Mouse (Mus musculus) midbrain, postnatal 0 days (tissue): ENCODE measurements around the gene Gm49322. TPM values are rescaled to one million over a fixed set of nuclear protein-coding genes. Genes with fewer than 3 reads are reported as not detected.

Experiments used
- ATAC-seq: fragments of 200-750 bp; cut with Nextera tagmentation; 2 replicates; pipeline ENCODE4 v1.8.0; 2017; ENCODE audit warnings: moderate number of reproducible peaks, mild to moderate bottlenecking, moderate TSS enrichment, moderate library complexity; ENCODE audit not compliant: low FRiP score
- DNase-seq: peaks from one replicate; pipeline ENCODE4 v3.0.0-alpha.2; 2015; ENCODE audit warnings: low spot score
- H3K27ac ChIP-seq: fragments of 300-500 bp; sonication (generic); 2 replicates; pipeline ENCODE4 v1.5.1; 2014; ENCODE audit warnings: low read depth, mild to moderate bottlenecking, low read length, mixed read lengths
- H3K27me3 ChIP-seq: fragments of 300-500 bp; sonication (generic); 2 replicates; pipeline ENCODE4 v1.6.1; 2014; ENCODE audit warnings: low read length, control low read depth, mixed read lengths; ENCODE audit not compliant: insufficient read depth
- H3K36me3 ChIP-seq: fragments of 300-500 bp; sonication (generic); 2 replicates; pipeline ENCODE4 v1.6.1; 2014; ENCODE audit warnings: low read length, control low read depth, mixed read lengths; ENCODE audit not compliant: insufficient read depth
- H3K4me1 ChIP-seq: fragments of 300-500 bp; sonication (generic); 2 replicates; pipeline ENCODE4 v1.6.1; 2014; ENCODE audit warnings: mild to moderate bottlenecking, control low read depth, antibody characterized with exemption, low read length, mixed read lengths; ENCODE audit not compliant: insufficient read depth
- H3K4me2 ChIP-seq: fragments of 300-500 bp; sonication (generic); 2 replicates; pipeline ENCODE4 v1.6.1; 2014; ENCODE audit warnings: low read depth, mild to moderate bottlenecking, low read length, mixed read lengths; ENCODE audit not compliant: poor library complexity, severe bottlenecking
- H3K4me3 ChIP-seq: fragments of 300-500 bp; sonication (generic); 2 replicates; pipeline ENCODE4 v1.5.1; 2014; ENCODE audit warnings: low read depth, mild to moderate bottlenecking, low read length, moderate library complexity
- H3K9ac ChIP-seq: fragments of 300-500 bp; sonication (generic); replicated peaks from 2 replicates; pipeline ENCODE4 v1.6.1; 2014; ENCODE audit warnings: mild to moderate bottlenecking, low read length, moderate library complexity, mixed read lengths; ENCODE audit not compliant: poor library complexity, severe bottlenecking
- H3K9me3 ChIP-seq: fragments of 300-500 bp; sonication (generic); 2 replicates; pipeline ENCODE4 v1.6.1; 2016; ENCODE audit warnings: low read length, control low read depth
- CTCF ChIP-seq: IDR thresholded peaks from 2 replicates; pipeline ENCODE4 v1.5.1; 2016; ENCODE audit warnings: antibody characterized with exemption, mild to moderate bottlenecking
- WGBS: fragments of 180-500 bp; shearing (Covaris S2); extraction: QIAGEN DNeasy Blood & Tissue Kit; methylation state at CpG from one replicate; pipeline ENCODE4 v1.1.7; 2014; 5-methylcytosine and 5-hydroxymethylcytosine counted together
- polyA plus RNA-seq: library from polyadenylated mRNA; unstranded; fragments of >200 nt; fragmentation: Nextera tagmentation; extraction: Ambion mirVana; gene quantifications from 2 replicates; pipeline ENCODE4 v1.2.1, GENCODE M21; 2015
- total RNA-seq: library from RNA; depleted of rRNA; stranded (reverse); fragments of >200 nt; gene quantifications from 2 replicates; pipeline ENCODE4 v1.2.3, GENCODE M21; 2014

The Gm49322 gene
- total and polyA plus RNA-seq, 2 experiments from 2014 or later: 1.8 to 2.0 TPM

DNA sequence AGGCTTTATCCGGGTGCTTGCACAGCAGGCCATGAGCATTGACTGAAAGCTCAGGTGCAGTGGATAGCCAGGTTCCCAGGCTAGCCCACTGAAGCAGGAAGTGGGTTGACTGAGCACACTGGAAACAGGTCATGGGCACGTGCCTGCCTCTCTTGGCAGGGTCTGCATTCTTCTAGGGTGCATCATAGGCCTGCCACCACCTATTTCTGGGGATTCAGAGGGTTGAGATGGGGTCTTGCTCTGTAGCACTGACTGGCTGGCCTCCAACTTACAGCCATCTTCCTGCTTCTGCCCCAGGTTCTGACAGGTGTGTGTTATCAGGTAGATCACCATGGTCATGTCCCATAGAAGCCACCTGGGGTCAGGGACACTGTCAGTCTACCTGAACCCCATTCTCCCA lies 833 bp upstream of the Gm49322 start:
- no peak for DNase-seq
- no peaks in the 10 kb centered on the region for H3K27me3 ChIP-seq
- no peak for ATAC-seq
- no peaks in the 10 kb centered on the region for H3K9me3 ChIP-seq
- 94% methylated on average over 2 of the region's 2 CpGs for WGBS
- H3K9ac ChIP-seq: no peak overlapping the region
- peaks cover 10% of the 10 kb centered on the region; the same call in 1 of the 2 replicates for H3K4me1 ChIP-seq
- H3K36me3 ChIP-seq: peaks cover 37% of the 10 kb centered on the region
- no peak for TF ChIP-seq CTCF
- H3K27ac ChIP-seq: no peak overlapping the region
- no peak overlapping the region for H3K4me2 ChIP-seq
- H3K4me3 ChIP-seq: no peak overlapping the region

DNA sequence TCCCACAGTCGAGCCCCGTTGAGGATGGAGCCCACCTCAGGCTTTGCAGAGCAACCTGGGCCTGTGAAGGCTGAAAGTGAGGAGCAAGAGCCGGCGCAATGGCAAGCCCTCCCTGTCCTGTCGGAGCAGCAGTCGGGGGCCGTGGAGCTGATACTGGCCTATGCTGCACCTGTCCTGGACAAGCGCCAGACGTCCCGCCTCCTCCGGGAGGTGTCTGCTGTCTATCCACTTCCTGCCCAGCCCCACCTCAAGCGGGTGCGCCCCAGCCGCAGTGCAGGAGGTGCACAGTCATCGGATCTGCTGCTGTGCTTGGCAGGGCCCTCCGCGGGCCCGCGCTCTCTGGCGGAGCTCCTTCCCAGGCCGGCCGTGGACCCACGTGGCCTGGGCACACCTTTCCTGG lies 485 bp downstream of the Gm49322 start:
- Histone ChIP-seq H3K4me3 (no peak overlapping the region), H3K27me3 (no peaks in the 10 kb centered on the region), H3K4me1 (peaks cover 10% of the 10 kb centered on the region; the same call in 1 of the 2 replicates), H3K36me3 (peaks cover 37% of the 10 kb centered on the region), H3K4me2 (no peak overlapping the region), H3K9me3 (no peaks in the 10 kb centered on the region), H3K9ac (no peak overlapping the region), H3K27ac (no peak overlapping the region)
- DNase-seq (no peak), ATAC-seq (no peak)
- TF ChIP-seq CTCF: no peak
- 95% methylated on average over 23 of the region's 23 CpGs for WGBS

DNA sequence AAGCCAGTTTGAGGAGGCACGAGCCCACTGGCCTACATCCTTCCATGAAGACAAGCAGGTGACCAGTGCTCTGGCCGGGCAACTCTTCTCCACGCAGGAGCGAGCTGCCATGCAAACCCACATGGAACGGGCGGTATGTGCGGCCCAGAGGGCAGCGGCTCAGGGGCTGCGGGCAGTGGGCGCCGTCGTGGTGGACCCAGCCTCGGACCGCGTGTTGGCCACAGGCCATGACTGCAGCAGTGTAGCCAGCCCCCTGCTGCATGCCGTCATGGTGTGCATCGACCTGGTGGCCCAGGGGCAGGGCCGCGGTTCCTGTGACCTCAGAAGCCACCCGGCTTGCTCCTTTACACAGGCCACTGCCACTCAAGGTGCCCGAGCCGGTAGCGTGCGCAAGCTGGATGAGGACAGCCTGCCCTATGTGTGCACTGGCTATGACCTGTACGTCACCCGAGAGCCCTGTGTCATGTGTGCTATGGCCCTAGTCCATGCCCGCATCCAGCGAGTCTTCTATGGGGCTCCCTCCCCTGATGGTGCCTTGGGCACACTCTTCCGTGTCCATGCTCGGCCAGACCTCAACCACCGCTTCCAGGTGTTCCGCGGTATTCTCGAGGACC lies 1.0 kb downstream of the Gm49322 start:
- no peaks in the 10 kb centered on the region for H3K27me3 ChIP-seq
- peaks cover 10% of the 10 kb centered on the region; the same call in 1 of the 2 replicates for H3K4me1 ChIP-seq
- DNase-seq (no peak), ATAC-seq (no peak)
- no peak overlapping the region for H3K4me3 ChIP-seq
- peaks cover 37% of the 10 kb centered on the region for H3K36me3 ChIP-seq
- TF ChIP-seq CTCF: no peak
- no peaks in the 10 kb centered on the region for H3K9me3 ChIP-seq
- 96% methylated on average over 33 of the region's 34 CpGs for WGBS
- H3K4me2 ChIP-seq: no peak overlapping the region
- H3K27ac ChIP-seq: no peak overlapping the region
- H3K9ac ChIP-seq: no peak overlapping the region

DNA sequence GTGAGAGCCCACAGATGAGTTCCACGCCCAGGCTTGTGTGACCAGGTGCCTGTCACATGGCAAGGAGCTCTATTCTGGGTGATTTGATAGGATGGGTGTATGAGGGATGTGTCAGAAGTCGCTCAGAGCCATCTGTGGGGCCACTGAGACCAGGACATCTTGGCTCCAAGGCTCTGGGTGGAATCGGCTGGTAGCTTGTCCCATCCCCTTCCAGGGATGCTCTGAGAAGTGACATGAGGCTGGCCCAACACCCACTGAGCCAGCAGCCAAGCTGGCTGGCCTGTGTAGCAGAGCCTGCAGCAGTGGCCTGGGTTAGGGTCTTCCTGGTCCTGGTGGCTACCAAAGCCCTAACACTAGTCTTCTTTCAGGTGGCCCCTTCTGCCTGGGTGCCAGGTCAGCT lies 2.6 kb downstream of the Gm49322 start:
- ATAC-seq (no peak), DNase-seq (no peak)
- Histone ChIP-seq H3K9me3 (no peaks in the 10 kb centered on the region), H3K4me3 (no peak overlapping the region), H3K9ac (no peak overlapping the region), H3K27ac (no peak overlapping the region), H3K4me1 (peaks cover 9% of the 10 kb centered on the region; the same call in 1 of the 2 replicates), H3K4me2 (no peak overlapping the region), H3K36me3 (peaks cover 44% of the 10 kb centered on the region), H3K27me3 (no peaks in the 10 kb centered on the region)
- no peak for TF ChIP-seq CTCF
- WGBS: 92% methylated on average over 3 of the region's 3 CpGs

DNA sequence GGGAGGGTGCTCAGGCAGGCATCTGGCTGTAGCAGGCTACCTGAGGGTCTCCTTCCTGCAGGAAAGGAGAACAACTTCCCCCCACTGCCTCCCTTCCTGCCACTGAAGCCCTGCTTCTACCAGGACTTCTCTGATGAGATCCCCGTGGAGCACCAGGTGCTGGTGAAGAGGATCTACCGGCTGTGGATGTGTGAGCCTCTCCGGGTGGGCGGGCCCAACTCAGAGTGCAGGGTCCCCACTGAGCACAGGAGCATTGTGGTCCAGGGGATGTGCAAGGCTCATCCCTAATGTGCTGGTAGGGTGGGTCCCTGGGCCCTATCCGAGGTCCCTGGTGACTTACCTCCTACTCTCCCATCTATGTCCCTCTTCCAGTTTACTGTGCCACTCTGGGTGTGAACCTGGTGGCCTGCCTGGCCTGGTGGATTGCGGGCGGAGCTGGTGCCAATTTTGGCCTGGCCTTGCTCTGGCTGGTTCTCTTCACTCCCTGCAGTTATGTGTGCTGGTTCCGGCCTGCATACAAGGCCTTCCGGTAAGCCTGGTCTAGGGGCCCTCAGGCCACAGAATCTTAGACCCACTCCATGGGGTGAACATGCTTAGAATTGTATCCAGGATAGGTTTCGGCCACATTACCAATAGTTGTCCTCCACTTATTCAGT lies 3.6 kb downstream of the Gm49322 start:
- Histone ChIP-seq H3K9me3 (no peaks in the 10 kb centered on the region), H3K36me3 (peaks cover 49% of the 10 kb centered on the region), H3K4me3 (no peak overlapping the region), H3K4me2 (no peak overlapping the region), H3K9ac (no peak overlapping the region), H3K4me1 (no peaks in the 10 kb centered on the region), H3K27ac (no peak overlapping the region), H3K27me3 (no peaks in the 10 kb centered on the region)
- WGBS: 93% methylated on average over 10 of the region's 10 CpGs
- DNase-seq (no peak), ATAC-seq (no peak)
- no peak for TF ChIP-seq CTCF

DNA sequence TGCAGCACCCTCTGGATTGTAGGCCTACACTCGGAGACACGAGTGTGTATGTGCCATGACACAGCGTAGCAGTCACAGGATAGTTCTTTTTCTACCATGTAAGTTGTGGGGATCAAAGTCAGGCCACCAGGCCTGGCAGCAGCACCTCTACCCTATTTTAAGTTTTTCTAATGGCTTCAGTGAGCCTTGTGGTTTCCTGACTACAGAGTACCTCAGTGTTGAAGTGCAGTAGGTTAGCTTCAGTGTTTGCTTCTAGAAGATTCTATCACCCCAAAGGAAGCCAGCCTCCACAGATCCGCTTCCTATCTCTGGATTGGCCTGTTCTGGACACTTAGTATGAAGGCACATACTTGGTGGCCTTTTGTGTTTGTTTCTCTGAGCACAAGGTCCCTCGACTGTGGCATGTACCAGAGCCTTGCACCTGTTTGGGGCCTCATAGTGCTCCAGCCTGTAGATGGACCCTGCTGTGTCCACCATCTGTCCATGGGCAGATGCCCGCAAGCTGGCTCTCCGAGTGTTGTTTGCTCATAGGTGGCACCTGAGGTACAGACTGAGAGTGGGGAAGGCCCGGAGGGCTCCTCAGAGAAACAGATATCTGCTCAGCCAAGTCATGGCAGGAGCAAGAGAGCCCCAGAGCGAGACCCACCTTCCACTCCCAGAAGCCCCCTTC lies 4.4 kb downstream of the Gm49322 start:
- ATAC-seq: no peak
- Histone ChIP-seq H3K4me2 (no peak overlapping the region), H3K36me3 (peaks cover 58% of the 10 kb centered on the region), H3K4me1 (no peaks in the 10 kb centered on the region), H3K9me3 (no peaks in the 10 kb centered on the region), H3K9ac (no peak overlapping the region), H3K27ac (no peak overlapping the region), H3K27me3 (no peaks in the 10 kb centered on the region), H3K4me3 (no peak overlapping the region)
- DNase-seq: no peak
- no peak for TF ChIP-seq CTCF
- WGBS: 92% methylated on average over 9 of the region's 9 CpGs
